Mouse (Mus musculus): ENCODE measurements around the gene Cldn34b3. TPM values are rescaled to one million over a fixed set of nuclear protein-coding genes. Genes with fewer than 3 reads are reported as not detected.

The Cldn34b3 gene
- polyA plus RNA-seq (2012; ENCODE audit: low replicate concordance), result not detected in 2 replicates

DNA sequence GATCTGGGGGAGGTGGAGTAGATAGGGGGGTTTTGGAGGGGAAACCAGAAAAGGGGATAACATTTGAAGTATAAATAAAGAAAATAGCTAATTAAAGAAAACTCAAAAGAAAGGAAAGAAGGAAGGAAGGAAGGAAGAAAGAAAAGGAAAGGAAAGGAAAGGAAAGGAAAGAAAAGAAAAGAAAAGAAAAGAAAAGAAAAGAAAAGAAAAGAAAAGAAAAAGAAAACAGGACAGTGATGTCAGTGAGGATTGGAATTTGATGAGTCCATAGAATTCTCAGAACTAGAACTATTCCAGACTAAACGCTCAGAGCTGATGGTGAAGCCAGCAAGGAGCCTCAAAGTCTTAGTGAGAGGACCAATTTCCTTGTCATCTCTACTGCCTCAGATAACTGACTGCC lies at the start of gene Cldn34b3:
Gene Cldn34b3 (plus strand): TSS at position 301 of the 400 bp plus-strand sequence.

Other genes starting within 250 kb of the Cldn34b3 start
- gene Cldn34b4, start 129.0 kb downstream of the Cldn34b3 start, polyA plus RNA-seq (2012; ENCODE audit: low replicate concordance), result not detected in 2 replicates